Mouse (Mus musculus) adrenal gland, postnatal 4 days (tissue): Measurements from ENCODE around the gene Il17re. TPM values are rescaled to one million over a fixed set of nuclear protein-coding genes. Genes with fewer than 3 reads are reported as not detected.
A peak's percentile ranks its signal among the peaks of the same experiment; 100 is the strongest.

ENCODE experiments used
- DNase-seq, 2 experiments: peaks; one replicate each; pipeline ENCODE4 v3.0.0; 2021 to 2022; ENCODE audit warnings: low spot score in 2 of 2, mixed read lengths in 2 of 2
- total RNA-seq, 2 experiments: library from RNA; stranded (reverse); gene quantifications; 2 replicates each; pipeline ENCODE4 v1.2.3; 2021

The Il17re gene
- total RNA-seq, 2 experiments from 2014 or later, result 0.90 to 2.5 TPM

- peak; percentile 86 to 90 for DNase-seq
These were observed 15.7 kb upstream of the Il17re start, which contains the start of gene Jagn1 for GRCm38 (mm10) chr6:113442442-113443090. Jagn1 (plus strand) TSS chr6:113442569.

DNA sequence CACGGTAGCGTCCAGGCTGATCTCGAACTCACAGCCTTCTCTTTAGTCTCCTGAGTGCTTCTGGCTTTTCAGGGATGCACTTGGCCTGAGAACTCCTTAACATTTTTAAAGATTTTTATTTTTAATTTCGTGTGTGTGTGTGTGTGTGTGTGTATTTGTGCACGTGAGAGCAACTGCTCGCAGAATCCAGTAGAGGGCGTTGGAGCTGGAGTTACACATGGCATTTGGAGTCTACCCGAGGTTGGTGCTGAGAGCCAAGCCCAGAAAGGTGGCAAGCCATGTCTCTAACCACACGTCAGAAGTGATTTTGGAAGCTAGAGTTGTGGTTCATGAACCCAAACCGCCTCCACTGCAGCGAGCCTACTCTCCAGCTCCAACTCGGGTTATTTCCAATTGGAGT, 15.2 kb upstream of the Il17re start:
- DNase-seq, result no peak

DNA sequence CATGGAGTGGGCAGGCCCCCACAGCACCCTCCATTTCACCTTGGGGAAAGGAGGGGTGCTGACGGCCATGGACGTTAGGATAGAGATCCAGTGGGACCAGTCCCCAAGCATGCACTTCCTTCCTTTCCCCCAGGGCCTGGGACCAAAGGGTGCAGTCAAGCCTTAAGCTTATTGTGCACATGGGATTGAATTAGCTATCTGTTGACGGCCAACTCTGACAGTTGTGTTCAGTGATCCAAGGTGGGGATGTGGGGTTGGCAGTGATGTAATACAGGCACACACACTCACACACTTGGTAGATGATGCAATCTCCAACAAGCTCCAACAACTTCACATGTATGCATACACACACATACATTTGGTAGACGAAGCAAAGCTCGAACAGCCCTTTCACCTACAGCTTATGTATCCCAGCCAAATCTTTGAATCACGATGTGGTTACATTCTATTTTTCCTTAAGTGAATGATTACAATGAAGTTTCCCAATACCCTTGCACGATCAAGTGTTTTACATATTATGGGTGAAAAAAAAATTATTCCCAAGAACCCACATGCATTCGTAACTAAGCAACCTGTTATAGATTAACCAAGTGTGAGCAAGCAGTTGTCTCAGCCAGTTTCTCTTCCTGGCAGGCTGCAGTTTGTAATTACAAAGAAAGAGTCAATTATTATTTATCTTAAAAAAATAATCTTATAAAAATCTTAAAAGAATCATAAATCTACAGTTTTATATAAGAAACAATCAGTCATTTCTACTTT, 13.9 kb upstream of the Il17re start:
- no peak for DNase-seq

DNA sequence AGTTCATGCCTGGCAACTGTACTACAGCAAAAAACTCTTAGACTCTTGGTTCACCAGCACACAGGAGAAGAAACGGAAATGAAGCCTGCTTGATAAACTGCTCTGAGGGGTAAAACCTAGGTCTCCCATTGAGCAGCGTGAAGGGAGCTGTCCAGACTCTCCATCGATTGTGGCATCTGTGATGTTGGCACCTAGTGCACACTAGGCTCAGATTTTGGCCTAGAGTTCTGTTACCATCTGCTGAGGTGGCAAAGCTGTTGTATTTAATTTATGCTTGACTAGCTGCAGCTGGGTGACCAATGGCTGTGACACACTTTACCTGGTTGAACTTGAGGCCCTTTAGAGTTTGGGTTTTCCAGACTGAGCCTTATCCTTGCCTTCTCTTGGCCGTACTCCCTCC, 10.6 kb upstream of the Il17re start:
- DNase-seq, result no peak

DNA sequence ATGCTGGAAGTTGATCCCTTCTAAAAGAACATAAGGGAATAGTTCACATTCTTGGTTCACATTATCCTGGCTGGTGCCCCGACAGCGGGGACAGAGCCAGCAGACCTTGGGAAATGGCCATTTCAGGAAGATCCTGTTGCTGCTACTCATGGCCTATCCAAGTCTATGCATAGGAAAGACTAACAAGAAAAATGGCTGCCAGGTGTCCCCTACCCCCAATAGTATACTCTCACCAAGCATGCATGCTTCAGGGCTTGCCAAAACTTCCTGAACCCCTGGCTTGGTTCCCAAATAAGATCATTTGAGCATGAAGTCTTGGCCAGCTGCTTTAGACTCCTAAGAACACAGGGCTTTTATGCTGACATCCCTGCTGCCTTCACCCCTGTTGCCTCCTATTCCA, 6.4 kb upstream of the Il17re start:
- DNase-seq, result no peak

- DNase-seq, result no peak
These were observed 3.3 kb upstream of the Il17re start for GRCm38 (mm10) chr6:113455007-113455406.

- no peak for DNase-seq
These were observed 351 bp downstream of the Il17re start for GRCm38 (mm10) chr6:113458635-113459034.

GRCm38 (mm10) chr6:113464040-113464439, 5.8 kb downstream of the Il17re start:
- no peak for DNase-seq

DNA sequence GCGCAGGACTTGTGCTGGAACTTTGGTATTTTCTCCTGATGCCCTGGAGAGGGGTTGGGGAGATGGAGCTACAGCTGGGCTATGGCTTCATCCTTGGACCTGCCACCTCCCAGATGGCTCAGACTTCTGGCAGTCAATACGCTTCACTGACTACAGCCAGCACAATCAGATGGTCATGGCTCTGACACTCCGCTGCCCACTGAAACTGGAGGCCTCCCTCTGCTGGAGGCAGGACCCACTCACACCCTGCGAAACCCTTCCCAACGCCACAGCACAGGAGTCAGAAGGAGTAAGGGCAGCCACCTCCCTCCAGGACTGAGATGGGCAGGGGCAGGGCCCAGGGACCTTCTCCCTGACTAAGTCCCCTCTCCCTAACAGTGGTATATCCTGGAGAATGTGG, 7.3 kb downstream of the Il17re start:
- DNase-seq, result no peak

DNA sequence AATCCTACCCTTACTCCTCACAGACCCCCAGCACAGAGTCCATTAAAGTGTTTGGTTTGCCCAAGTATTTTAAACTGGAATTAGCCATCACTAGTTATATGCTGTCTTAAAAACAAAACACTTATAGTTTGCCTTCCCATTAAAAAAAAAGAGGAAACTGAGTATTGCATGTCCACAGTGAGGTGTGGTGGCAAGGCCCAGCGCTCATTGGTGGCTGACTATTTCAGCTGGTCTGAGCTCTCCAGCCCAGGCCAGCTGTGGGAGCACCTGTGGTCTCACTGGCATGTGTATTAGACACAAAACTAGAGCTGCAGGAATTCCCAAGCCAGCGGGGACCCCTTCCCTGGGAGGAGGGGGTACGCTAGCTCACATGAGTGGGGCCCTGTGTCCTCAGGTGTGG, 10.2 kb downstream of the Il17re start:
- DNase-seq, result no peak

DNA sequence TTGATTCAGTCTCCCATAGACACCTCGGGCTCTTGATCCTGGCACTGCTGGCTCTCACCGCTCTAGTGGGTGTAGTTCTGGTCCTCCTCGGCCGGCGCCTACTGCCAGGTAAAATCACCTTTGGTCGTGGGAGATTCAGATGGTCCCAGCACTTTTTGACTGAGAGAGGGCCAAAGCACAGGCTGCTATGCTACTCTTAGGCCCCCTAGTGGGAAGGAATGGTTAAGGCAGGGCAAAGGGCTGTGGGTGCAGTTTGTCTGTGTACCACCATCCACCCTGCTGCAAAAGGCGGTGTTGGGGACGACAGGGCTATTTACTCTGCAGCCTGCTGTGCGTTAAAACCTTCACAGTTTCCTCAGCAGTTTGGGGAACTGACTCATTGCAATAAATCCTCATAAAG, 10.7 kb downstream of the Il17re start:
- DNase-seq, result peak in 1 of 2 experiments; percentile 56

DNA sequence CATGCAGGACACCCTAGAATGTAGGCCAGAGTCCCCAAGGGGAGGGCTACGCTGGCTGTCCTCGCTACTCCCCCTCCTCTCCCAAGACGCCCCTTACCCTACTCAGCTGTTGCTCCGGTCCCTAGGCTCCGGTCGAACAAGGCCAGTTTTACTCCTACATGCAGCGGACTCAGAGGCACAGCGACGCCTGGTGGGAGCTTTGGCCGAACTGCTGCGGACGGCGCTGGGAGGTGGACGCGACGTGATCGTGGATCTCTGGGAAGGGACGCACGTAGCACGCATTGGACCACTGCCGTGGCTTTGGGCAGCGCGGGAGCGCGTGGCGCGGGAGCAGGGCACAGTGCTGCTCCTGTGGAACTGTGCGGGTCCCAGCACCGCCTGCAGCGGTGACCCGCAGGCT, 11.1 kb downstream of the Il17re start:
- DNase-seq, result peak; percentile 50 to 61

- no peak for DNase-seq
These were observed 13.1 kb downstream of the Il17re start, which contains the start of gene Il17rc for GRCm38 (mm10) chr6:113471297-113471936. Il17rc (plus strand) TSS chr6:113471427.

- no peak for DNase-seq
These were observed 13.8 kb downstream of the Il17re start for GRCm38 (mm10) chr6:113472061-113472460.

GRCm38 (mm10) chr6:113473246-113473645, 15.0 kb downstream of the Il17re start:
- DNase-seq, result no peak

DNA sequence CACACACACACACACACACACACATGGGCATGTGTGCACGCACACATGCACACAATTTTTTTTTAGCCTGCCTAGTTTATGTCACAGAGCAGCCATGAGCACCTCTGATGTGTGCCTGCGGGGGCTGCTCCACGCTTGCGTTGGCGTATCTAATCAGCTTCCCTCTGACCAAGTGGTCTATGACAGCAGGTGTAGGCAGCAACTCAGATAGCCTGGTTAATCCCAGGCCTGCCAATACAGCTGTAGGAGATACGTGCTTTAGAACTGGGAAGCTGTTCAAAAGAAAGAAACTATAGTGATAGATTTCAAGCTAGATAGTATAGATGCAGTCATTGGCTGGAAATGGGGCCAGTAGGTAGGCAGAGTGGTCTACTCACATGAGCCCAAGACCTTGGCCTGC, 15.4 kb downstream of the Il17re start:
- no peak for DNase-seq

DNA sequence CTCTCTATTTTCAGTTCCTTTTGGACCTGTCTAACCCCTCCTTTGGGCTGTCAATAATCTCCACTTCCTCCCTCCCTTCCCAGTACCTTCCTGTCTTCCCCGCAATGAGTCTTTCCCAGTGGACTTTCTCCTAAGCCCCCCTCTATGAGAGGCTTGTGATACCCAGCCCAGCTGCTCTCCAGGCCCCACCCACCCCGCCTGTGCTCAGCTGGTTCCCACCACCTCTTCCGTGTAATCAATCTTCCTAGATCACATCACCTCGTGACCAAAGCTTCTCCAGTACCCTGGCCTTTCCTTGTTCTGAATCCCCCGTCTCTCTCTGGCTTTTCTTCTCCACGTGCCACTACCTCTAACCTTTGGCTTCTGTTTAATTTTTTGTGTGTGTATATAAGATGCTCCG, 19.1 kb downstream of the Il17re start:
- DNase-seq, result no peak

GRCm38 (mm10) chr6:113478906-113479305, 20.6 kb downstream of the Il17re start:
- no peak for DNase-seq

GRCm38 (mm10) chr6:113480555-113481373, 22.5 kb downstream of the Il17re start:
- DNase-seq, result no peak

DNA sequence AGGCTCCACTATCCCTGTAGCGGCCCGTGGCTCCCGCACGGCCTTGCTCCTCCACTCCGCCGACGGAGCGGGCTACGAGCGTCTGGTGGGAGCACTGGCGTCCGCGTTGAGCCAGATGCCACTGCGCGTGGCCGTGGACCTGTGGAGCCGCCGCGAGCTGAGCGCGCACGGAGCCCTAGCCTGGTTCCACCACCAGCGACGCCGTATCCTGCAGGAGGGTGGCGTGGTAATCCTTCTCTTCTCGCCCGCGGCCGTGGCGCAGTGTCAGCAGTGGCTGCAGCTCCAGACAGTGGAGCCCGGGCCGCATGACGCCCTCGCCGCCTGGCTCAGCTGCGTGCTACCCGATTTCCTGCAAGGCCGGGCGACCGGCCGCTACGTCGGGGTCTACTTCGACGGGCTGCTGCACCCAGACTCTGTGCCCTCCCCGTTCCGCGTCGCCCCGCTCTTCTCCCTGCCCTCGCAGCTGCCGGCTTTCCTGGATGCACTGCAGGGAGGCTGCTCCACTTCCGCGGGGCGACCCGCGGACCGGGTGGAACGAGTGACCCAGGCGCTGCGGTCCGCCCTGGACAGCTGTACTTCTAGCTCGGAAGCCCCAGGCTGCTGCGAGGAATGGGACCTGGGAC, 24.3 kb downstream of the Il17re start:
- no peak for DNase-seq

GRCm38 (mm10) chr6:113483100-113483615, 24.9 kb downstream of the Il17re start, which contains the start of gene Creld1:
Creld1 (plus strand) TSS chr6:113483297.
- DNase-seq, result peak; percentile 70 to 87
